Mouse (Mus musculus): ENCODE measurements around the gene Hunk.

Hunk gene

DNA sequence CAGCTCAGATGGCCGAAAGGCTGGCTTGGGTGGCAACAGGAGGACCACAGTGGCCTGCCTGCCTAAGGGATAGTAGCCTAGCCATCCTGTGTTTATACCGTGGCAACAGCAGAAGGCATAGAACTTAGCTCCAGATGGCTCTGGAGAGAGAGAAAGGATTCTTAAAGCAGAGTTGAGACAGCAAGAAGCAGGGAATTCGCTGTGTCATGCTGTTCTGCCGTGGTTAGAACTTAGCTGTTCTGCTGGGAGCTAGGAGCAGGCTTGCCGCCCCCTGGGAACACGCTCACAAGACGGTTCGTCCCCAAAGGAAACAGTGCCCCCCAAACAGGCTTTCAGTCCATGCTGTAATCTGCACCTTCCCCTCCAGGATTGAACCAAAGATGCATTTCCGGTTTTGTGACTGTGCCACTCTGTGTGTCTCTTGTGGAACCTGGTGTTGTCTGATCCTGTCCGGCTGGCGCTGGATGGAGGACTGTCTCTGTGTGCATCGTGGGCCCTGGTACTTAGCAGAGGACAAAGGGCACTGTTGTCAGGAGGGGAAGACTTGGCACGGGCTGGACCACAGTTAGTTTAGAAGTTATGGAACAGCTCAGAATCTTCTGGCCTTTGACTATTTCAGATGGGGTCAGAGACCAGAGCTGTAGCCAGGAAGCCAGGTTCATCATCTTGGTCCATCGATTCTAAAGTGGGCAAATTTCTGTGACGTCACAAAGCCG lies 112.1 kb downstream of the Hunk start:
- in situ Hi-C loops (cut with MboI; ENCODE audit: low sequenced_read_pairs): no loop called here

- in situ Hi-C loops (cut with MboI; ENCODE audit: low sequenced_read_pairs): no loop called here
Observed at GRCm38 (mm10) chr16:90500809-90501208, 115.0 kb downstream of the Hunk start.

GRCm38 (mm10) chr16:90505252-90505651 lies 119.4 kb downstream of the Hunk start:
- in situ Hi-C loops (cut with MboI; ENCODE audit: low sequenced_read_pairs): no loop called here

GRCm38 (mm10) chr16:90505680-90506079 lies 119.9 kb downstream of the Hunk start:
- in situ Hi-C loops (cut with MboI; ENCODE audit: low sequenced_read_pairs): no loop called here

DNA sequence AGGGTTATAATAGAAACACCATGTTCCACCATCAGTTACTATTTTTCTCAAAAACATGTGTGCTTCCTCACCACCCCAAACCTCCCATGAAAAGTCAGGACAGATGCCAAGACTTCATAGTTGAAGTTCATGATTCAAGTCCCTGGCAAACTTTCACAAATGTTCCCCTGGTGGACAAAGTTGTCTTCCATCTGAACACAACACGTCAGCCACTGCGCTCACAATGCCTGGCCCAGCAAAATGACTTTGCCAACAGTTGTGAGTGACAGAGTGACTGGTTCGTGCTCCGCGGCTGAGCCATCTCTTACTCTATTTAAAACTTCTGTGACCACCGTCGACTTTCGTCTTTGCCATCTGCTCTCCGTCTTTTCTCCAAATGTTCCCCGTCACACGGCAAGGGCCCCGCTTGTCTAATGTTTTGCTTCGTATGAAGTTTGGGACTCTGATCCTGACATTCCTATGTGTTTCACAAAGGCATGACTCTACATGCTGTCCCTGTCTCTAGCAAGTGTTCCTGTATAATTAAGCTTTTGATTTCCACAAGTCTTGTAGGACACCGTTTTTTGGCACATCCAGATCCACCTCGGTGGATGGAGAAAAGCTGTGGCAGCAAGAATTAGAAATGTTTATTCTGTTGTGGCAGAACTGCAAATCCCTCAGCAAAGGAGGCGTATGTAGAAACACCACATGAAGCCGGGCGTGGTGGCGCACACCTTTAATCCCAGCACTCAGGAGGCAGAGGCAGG lies 125.9 kb downstream of the Hunk start:
- in situ Hi-C loops (cut with MboI; ENCODE audit: low sequenced_read_pairs): no loop called here

- in situ Hi-C loops (cut with MboI; ENCODE audit: low sequenced_read_pairs): no loop called here
Observed at GRCm38 (mm10) chr16:90517041-90517440, 131.2 kb downstream of the Hunk start.

DNA sequence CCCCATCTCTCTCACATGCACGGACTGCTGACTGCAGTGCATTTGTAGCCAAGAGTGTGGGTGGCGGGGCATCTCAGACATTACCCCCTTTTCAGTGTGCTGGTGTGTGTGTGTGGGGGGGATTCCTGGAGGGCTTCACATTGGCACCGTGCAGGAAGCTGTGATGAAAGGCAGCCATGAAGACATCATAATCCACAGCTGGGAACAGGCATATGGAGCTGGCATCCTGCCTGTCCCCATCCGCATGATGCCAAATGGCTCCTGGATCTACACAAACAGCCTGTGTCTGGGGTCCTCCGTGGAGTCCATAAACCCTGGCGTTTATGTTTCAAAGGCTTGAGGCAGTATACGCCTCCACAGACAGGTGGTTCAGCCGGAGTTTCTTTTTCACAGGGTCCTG lies 132.4 kb downstream of the Hunk start:
- in situ Hi-C loops (cut with MboI; ENCODE audit: low sequenced_read_pairs): no loop called here

- in situ Hi-C loops (cut with MboI; ENCODE audit: low sequenced_read_pairs): no loop called here
Observed at GRCm38 (mm10) chr16:90518732-90519295, 133.0 kb downstream of the Hunk start.

DNA sequence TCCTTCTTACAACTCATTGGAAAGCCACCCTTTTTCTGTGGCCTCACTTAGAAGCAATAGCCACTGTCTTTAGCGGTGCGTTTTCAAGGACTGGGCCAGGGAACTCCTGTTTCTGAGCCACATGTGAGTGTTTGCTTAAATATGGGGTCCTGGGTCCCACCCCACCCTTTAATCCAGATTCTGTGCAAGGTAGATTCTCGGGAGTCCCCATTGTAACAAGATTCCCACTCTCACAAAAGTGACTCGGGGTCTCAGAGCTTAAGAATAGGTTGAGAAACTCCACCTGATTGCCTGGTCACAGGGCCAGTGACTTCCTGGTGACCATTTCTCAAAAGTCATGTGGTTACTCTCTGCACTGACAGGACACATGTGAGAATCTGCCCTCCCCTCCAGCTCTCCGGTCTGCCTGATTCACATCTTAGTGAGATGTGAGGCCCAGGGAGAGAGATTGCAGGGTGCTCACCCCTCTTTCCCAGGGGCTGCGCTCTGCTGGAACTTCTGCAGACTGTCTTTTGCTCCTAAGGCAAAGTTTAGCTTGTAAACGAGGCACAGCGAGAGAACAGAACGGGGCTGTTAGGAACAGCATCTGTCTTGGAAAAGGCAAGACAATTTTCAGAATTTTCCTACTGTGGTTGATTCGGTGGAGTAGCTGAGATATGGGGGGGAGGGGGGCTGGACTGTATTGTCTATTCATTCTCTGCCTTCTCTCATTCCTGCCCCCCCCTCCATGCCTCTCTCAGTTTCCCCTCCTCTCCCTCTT lies 135.6 kb downstream of the Hunk start:
- in situ Hi-C loops (cut with MboI; ENCODE audit: low sequenced_read_pairs): no loop called here

DNA sequence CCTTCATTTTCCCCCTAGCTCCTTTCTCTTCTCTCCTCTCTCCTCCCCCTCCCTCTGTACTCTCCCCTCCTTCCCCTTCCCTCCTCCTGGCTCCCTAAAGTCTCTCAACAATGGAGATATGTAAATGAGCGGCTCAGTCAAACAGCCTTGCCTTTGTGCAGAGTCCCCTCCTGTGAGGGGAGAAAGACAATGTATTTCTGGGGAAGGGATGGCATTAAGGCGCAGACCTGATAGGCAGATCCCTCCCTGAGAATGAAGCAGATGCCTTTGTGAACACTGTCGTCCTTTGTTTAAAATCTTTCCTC lies 136.1 kb downstream of the Hunk start:
- in situ Hi-C loops (cut with MboI; ENCODE audit: low sequenced_read_pairs): no loop called here

DNA sequence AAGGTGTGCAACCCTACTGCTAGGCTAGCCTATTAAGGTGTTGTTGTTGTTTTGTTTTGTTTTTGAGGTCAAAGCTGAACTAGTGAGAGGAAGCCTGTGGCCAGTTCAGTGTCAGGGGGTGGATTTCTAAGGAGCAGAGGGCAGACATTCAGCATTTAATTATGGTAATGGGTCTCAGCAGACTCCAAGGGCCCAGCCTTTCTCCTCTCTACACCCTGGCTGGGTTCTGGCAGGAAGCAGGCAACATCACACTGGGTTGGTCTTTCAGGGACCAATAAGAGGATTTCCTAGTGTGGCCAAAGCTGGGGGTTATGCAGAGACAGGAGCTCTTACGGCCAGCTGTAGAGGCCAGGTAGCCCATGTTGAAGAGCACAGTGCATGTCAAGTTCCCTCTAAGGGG lies 136.8 kb downstream of the Hunk start:
- in situ Hi-C loops (cut with MboI; ENCODE audit: low sequenced_read_pairs): no loop called here

DNA sequence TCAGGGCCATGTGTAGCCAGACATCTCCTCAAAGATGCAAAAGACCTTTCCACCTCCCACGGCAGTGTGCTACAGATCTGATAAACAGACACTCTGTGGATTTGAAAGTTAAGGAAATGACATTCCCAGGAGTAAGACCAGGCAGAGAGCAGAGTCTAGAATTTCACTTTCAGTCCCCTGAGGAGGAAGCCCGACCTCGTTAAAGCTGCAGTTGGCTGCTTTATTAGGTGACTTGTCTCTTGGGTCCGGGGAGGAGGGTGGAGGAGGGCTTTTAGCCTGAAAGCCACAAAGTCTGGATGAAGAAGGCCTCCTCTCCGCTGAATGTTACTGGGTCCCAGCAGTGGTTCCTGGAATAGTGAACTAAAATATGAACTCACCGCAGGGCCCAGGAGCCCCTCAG lies 137.6 kb downstream of the Hunk start:
- in situ Hi-C loops (cut with MboI; ENCODE audit: low sequenced_read_pairs): no loop called here

- in situ Hi-C loops (cut with MboI; ENCODE audit: low sequenced_read_pairs): no loop called here
Observed at GRCm38 (mm10) chr16:90523894-90524293, 138.1 kb downstream of the Hunk start.

- in situ Hi-C loops (cut with MboI; ENCODE audit: low sequenced_read_pairs): no loop called here
Observed at GRCm38 (mm10) chr16:90524393-90524792, 138.6 kb downstream of the Hunk start.

DNA sequence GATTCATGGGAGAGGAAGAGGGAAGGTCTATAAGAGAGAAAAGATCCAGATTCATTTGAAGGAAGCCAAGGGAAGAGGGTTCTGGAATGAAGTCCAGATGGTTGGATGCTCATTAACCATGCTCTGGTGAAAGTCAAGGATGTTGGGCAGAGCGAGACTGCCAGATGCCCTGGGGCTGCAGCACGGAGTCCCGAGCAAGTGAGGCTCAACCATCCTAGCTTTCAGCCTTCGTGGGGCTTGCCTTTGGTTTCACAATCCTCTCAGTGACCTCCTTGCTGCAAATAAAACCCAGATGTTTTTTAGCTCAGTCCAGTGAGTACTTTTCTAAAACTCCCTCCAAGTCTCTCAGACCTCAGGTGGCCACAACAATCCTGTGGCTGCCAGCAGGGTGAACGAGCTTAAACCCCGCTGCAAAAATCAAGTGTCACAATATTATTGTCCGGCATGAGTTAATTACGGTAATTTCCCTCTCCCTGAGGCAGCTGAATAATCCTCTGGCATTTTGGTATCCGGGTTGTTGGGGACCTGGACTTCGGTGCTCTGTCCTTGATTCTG lies 147.4 kb downstream of the Hunk start:
- in situ Hi-C loops (cut with MboI; ENCODE audit: low sequenced_read_pairs): no loop called here

- in situ Hi-C loops (cut with MboI; ENCODE audit: low sequenced_read_pairs): no loop called here
Observed at GRCm38 (mm10) chr16:90534591-90534990, 148.8 kb downstream of the Hunk start.

- in situ Hi-C loops (cut with MboI; ENCODE audit: low sequenced_read_pairs): no loop called here
Observed at GRCm38 (mm10) chr16:90538926-90539325, 153.1 kb downstream of the Hunk start.

DNA sequence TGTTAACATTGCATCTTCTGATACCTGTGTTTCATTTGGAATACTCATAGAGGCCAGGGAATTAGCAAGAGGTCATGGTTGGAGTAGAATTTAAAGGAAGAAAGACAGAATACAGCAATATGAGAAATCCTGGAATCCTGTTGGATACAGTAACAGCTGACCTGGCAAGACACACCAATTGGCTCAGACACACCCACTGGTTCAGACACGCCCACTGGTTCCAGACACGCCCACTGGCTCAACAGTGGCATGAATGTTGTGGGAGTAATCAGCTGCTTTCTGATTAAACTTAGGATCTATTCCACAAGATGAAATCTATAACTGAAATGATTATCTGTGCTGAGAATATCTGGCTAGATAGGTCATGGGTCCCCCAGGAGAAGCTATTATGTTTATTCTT lies 155.4 kb downstream of the Hunk start:
- in situ Hi-C loops (cut with MboI; ENCODE audit: low sequenced_read_pairs): no loop called here

DNA sequence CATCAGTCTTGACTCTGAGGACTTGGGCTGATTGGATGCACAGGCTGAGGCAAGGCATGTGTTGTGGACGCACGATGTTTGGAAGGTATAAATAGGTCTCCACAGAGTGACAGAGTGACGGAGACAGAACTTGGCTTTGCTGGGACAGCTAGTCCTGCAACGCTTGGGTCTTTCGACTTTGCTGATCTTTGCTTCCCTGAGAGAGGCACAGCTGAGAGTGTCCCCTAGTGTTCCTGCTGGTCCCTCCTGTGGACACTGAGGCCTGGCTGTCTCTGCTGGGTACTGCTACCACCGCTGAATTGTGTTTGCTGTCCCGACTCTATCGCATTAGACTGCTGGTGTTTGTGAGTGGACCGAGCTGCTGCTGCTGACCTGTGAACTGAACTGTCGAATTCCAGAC lies 156.6 kb downstream of the Hunk start:
- in situ Hi-C loops (cut with MboI; ENCODE audit: low sequenced_read_pairs): no loop called here

- in situ Hi-C loops (cut with MboI; ENCODE audit: low sequenced_read_pairs): no loop called here
Observed at GRCm38 (mm10) chr16:90544175-90544574, 158.4 kb downstream of the Hunk start.

- in situ Hi-C loops (cut with MboI; ENCODE audit: low sequenced_read_pairs): no loop called here
Observed at GRCm38 (mm10) chr16:90545509-90545908, 159.7 kb downstream of the Hunk start.
